Mouse (Mus musculus) MEL (cell line): ENCODE measurements around the gene Atp6v1b1. TPM values are rescaled to one million over a fixed set of nuclear protein-coding genes. Genes with fewer than 3 reads are reported as not detected.

Source experiments
- DNase-seq: peaks from one replicate; pipeline ENCODE4 v3.0.0; 2011; ENCODE audit warnings: low read depth, low spot score
- H3K27ac ChIP-seq: 2 replicates; pipeline ENCODE4 v1.5.1; 2012; ENCODE audit warnings: low read depth, mild to moderate bottlenecking, control low read depth, low read length, moderate library complexity; ENCODE audit not compliant: control insufficient read depth
- H3K27me3 ChIP-seq, 2 experiments: fragments of 150-350 bp in 1 of 2; sonication (generic) in 1 of 2; 2 replicates each; pipeline ENCODE4 v1.6.1; 2012; ENCODE audit warnings: low read length in 2 of 2, mild to moderate bottlenecking in 2 of 2, improper control_type of control experiment in 1 of 2, moderate library complexity in 1 of 2; ENCODE audit not compliant: insufficient read depth in 2 of 2, control insufficient read depth in 1 of 2
- H3K36me3 ChIP-seq, 2 experiments: 2 replicates each; pipeline ENCODE4 v1.6.1; 2012 to 2014; ENCODE audit warnings: low read length in 2 of 2, improper control_type of control experiment in 1 of 2, inconsistent platforms in 1 of 2, mild to moderate bottlenecking in 1 of 2; ENCODE audit not compliant: insufficient read depth in 2 of 2, control insufficient read depth in 1 of 2
- H3K4me1 ChIP-seq, 2 experiments: fragments of 150-350 bp in 1 of 2; sonication (generic) in 1 of 2; 2 replicates each; pipeline ENCODE4 v1.6.1; 2012; ENCODE audit warnings: low read length in 2 of 2, improper control_type of control experiment in 1 of 2, mild to moderate bottlenecking in 1 of 2; ENCODE audit not compliant: insufficient read depth in 2 of 2, control insufficient read depth in 1 of 2
- H3K4me3 ChIP-seq, 2 experiments: fragments of 150-350 bp in 1 of 2; sonication (generic) in 1 of 2; 2 replicates each; pipeline ENCODE4 v1.5.1; 2012; ENCODE audit warnings: low read depth in 2 of 2, low read length in 2 of 2, mild to moderate bottlenecking in 2 of 2, moderate library complexity in 2 of 2, control low read depth in 1 of 2, improper control_type of control experiment in 1 of 2; ENCODE audit not compliant: control insufficient read depth in 1 of 2, insufficient read depth in 1 of 2
- H3K79me2 ChIP-seq: 2 replicates; pipeline ENCODE4 v1.6.1; 2012; ENCODE audit warnings: mild to moderate bottlenecking, low read length, moderate library complexity; ENCODE audit not compliant: control insufficient read depth, poor library complexity, insufficient read depth
- H3K9ac ChIP-seq: 2 replicates; pipeline ENCODE4 v1.6.1; 2012; ENCODE audit warnings: low read depth, mild to moderate bottlenecking, control low read depth, low read length, moderate library complexity; ENCODE audit not compliant: control insufficient read depth, poor library complexity, severe bottlenecking
- H3K9me3 ChIP-seq: fragments of 150-350 bp; sonication (generic); replicated peaks from 2 replicates; pipeline ENCODE4 v1.6.1; 2012; ENCODE audit warnings: mild to moderate bottlenecking, low read length, improper control_type of control experiment, moderate library complexity; ENCODE audit not compliant: insufficient read depth
- CHD1 ChIP-seq: IDR thresholded peaks from 2 replicates; pipeline ENCODE4 v1.6.1; 2012; ENCODE audit warnings: low read depth, mild to moderate bottlenecking, inconsistent platforms, low read length, improper control_type of control experiment
- CHD2 ChIP-seq: IDR thresholded peaks from 2 replicates; pipeline ENCODE4 v1.6.1; 2011; ENCODE audit warnings: low read length, improper control_type of control experiment
- E2F4 ChIP-seq: IDR thresholded peaks from 2 replicates; pipeline ENCODE4 v1.6.1; 2011; ENCODE audit warnings: low read depth, low read length, improper control_type of control experiment, borderline replicate concordance
- ELF1 ChIP-seq: IDR thresholded peaks from 2 replicates; pipeline ENCODE4 v1.6.1; 2014; ENCODE audit warnings: low read depth, mild to moderate bottlenecking, inconsistent platforms, low read length, improper control_type of control experiment, moderate library complexity
- GABPA ChIP-seq: IDR thresholded peaks from 2 replicates; pipeline ENCODE4 v1.6.1; 2012; ENCODE audit warnings: low read depth, mild to moderate bottlenecking, inconsistent platforms, low read length, improper control_type of control experiment, moderate library complexity
- JUND ChIP-seq: IDR thresholded peaks from 2 replicates; pipeline ENCODE4 v1.6.1; 2011; ENCODE audit warnings: low read depth, mild to moderate bottlenecking, improper control_type of control experiment, low read length
- MAX ChIP-seq: IDR thresholded peaks from 2 replicates; pipeline ENCODE4 v1.6.1; 2011; ENCODE audit warnings: low read length, improper control_type of control experiment
- MAZ ChIP-seq: IDR thresholded peaks from 2 replicates; pipeline ENCODE4 v1.6.1; 2012; ENCODE audit warnings: low read depth, mild to moderate bottlenecking, inconsistent platforms, low read length, improper control_type of control experiment
- MYB ChIP-seq: IDR thresholded peaks from 2 replicates; pipeline ENCODE4 v1.6.1; 2011; ENCODE audit warnings: mild to moderate bottlenecking, low read depth, low read length, improper control_type of control experiment
- MYC ChIP-seq: IDR thresholded peaks from 2 replicates; pipeline ENCODE4 v1.6.1; 2011; ENCODE audit warnings: low read depth, mild to moderate bottlenecking, low read length, improper control_type of control experiment, moderate library complexity
- NELFE ChIP-seq: IDR thresholded peaks from 2 replicates; pipeline ENCODE4 v1.6.1; 2011; ENCODE audit warnings: low read depth, low read length, improper control_type of control experiment
- POLR2A ChIP-seq, 2 experiments: IDR thresholded peaks; 2 replicates each; pipeline ENCODE4 v1.6.1; 2011 to 2012; ENCODE audit warnings: low read length in 2 of 2, mild to moderate bottlenecking in 2 of 2, control low read depth in 1 of 2, improper control_type of control experiment in 1 of 2, low read depth in 1 of 2, moderate library complexity in 1 of 2; ENCODE audit not compliant: control insufficient read depth in 1 of 2, insufficient read depth in 1 of 2, poor library complexity in 1 of 2
- POLR2AphosphoS5 ChIP-seq: IDR thresholded peaks from 2 replicates; pipeline ENCODE4 v1.6.1; 2012; ENCODE audit warnings: low read depth, borderline replicate concordance, mild to moderate bottlenecking, inconsistent platforms, low read length, moderate library complexity, mixed read lengths
- SMC3 ChIP-seq: IDR thresholded peaks from 2 replicates; pipeline ENCODE4 v1.6.1; 2011; ENCODE audit warnings: low read depth, low read length, improper control_type of control experiment
- polyA plus RNA-seq, 2 experiments: library from polyadenylated mRNA; stranded (reverse) in 1 of 2; unstranded in 1 of 2; fragments of >175 nt in 1 of 2; fragments of >200 nt in 1 of 2; gene quantifications; 2 replicates each; pipeline versions ENCODE4 v1.2.1 to v1.2.4; 2012; ENCODE audit warnings: low replicate concordance in 2 of 2, low read depth in 1 of 2; ENCODE audit not compliant: insufficient read length in 2 of 2, insufficient read depth in 1 of 2, missing spikeins in 1 of 2
- total RNA-seq: library from RNA; depleted of rRNA; stranded (reverse); fragments of 300-350 nt; gene quantifications from 2 replicates; pipeline ENCODE4 v1.2.3, GENCODE M21; 2012

The Atp6v1b1 gene
- total and polyA plus RNA-seq, 3 experiments, result 0.08 TPM; not detected in 2

DNA sequence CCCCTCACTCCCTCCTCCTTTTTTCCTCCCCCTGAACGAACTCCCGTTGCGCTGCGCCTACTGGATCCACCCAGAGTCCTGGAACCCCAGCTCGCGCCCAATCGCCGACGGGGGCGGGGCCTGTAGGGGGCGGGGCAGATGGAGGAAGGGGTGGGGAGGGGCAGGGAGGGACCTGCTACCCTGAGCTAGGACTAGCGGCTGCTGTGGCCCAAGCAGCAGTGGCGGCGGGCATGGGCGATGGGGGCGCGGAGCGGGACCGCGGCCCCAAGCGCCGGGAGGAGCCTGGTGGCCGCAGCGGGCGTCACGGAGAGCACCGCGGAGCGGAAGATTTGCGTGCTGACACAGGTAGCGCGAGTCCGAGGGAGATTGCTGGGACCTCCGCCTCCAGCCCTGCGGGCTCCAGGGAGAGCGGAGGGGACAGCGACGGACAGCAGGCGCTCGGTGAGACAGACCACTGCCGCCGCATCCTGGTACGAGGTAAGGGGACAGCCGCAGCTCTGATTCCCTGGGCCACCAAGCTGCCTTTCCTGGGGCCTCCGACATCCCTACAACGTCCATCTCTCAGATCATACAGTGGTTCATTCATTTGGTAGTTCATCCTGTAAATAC lies 31.6 kb upstream of the Atp6v1b1 start, which contains the start of gene Vax2:
Gene Vax2 (plus strand): TSS at position 198 of the 609 bp plus-strand sequence.
- no peaks in the 10 kb centered on the region; a peak in 1 of 4 replicates for H3K4me1 ChIP-seq
- peak; percentile 92 for DNase-seq
- H3K27me3 ChIP-seq, result peaks cover 0 to 2% of the 10 kb centered on the region in 2 experiments; a peak in 3 of 4 replicates
- no peaks in the 10 kb centered on the region for H3K9me3 ChIP-seq
- H3K4me3 ChIP-seq, result peak within 1 kb of the TSS; percentile 64 to 71
- H3K9ac ChIP-seq, result peak within 1 kb of the TSS; percentile 65
- no peaks in the 10 kb centered on the region; the same call in 1 of the 2 replicates for H3K79me2 ChIP-seq
- no peaks in the 10 kb centered on the region for H3K36me3 ChIP-seq
- TF ChIP-seq NELFE, result peak; percentile 25; the same call in 1 of the 2 replicates
- no peak for TF ChIP-seq CHD1
- TF ChIP-seq POLR2AphosphoS5, result no peak
- TF ChIP-seq JUND, result no peak
- TF ChIP-seq MYC, result no peak
- no peak for TF ChIP-seq MAX
- TF ChIP-seq MYB, result no peak
- no peak for TF ChIP-seq ELF1
- peak; percentile 30; the same call in 1 of the 2 replicates for TF ChIP-seq MAZ
- TF ChIP-seq CHD2, result no peak
- no peak for TF ChIP-seq E2F4
- no peak for TF ChIP-seq GABPA
- TF ChIP-seq SMC3, result no peak
- TF ChIP-seq POLR2A (IDR thresholded peaks at IDR 0.05; ENCODE audit: control insufficient read depth in 1 of 2, insufficient read depth in 1 of 2, low read depth in 1 of 2, low read length in 2 of 2, poor library complexity in 1 of 2), result no peak
- TF ChIP-seq, all 39 proteins: peak for 2
- no peak within 1 kb of the TSS for H3K27ac ChIP-seq

DNA sequence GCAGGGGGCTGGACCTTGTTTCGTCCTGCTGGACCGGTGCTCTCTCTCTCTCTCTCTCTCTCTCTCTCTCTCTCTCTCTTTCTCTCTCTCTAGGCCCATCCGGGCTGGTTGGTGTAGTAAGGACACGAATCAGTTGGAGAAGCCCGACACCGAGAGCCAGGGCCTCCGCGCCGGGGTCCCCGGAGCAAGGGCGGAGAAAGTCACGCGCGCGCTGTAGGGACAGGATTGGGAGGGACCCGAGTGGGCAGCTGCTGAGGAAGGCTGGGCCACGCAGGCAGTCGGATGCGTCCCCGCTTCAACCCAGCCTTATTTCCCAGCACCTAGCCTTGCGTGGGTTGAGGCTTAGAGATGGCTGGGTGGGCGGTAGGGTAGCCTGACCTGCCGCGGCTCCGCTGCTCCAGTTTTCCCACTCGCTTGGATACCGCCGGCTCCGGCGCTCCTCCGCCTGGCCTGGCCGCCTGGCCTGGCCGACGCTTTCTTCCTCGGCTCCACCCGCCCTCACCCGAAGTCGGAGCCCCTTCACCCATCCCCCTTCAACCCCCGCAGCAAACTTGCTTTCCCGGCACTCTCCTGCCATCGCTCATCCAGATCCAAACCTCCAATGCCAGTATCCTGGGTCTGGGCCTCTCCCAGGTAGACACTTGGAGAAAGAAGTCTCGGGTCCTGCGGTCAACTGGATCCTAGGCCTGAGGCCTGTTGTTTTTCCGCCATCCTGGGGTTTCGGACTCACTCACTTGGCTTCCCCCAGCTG lies 30.9 kb upstream of the Atp6v1b1 start:
- Histone ChIP-seq H3K4me3 (peak overlapping the region; percentile 64 to 71; a peak in 3 of 4 replicates), H3K4me1 (no peaks in the 10 kb centered on the region; a peak in 1 of 4 replicates), H3K9me3 (no peaks in the 10 kb centered on the region), H3K9ac (peak overlapping the region; percentile 65), H3K27me3 (peaks cover 0 to 2% of the 10 kb centered on the region in 2 experiments; a peak in 3 of 4 replicates), H3K79me2 (no peaks in the 10 kb centered on the region; the same call in 1 of the 2 replicates), H3K27ac (no peak overlapping the region), H3K36me3 (no peaks in the 10 kb centered on the region)
- TF ChIP-seq E2F4, result no peak
- DNase-seq, result no peak
